Mouse (Mus musculus): Measurements from ENCODE around the gene Lhfpl5. TPM values are rescaled to one million over a fixed set of nuclear protein-coding genes. Genes with fewer than 3 reads are reported as not detected.

Gene Lhfpl5
- polyA plus RNA-seq, 1 experiment, result not detected

GRCm38 (mm10) chr17:28591476-28591875, 16.0 kb downstream of the Lhfpl5 start:
- Histone ChIP-seq H3K27ac (ENCODE audit: insufficient read depth, low read length) (no peak overlapping the region), H3K27me3 (ENCODE audit: control insufficient read depth, insufficient read depth, low read length) (no peaks in the 10 kb centered on the region), H3K36me3 (ENCODE audit: control insufficient read depth, insufficient read depth, low read length) (peaks cover 45% of the 10 kb centered on the region), H3K4me3 (ENCODE audit: extremely low read depth, insufficient read depth, insufficient read length) (no peak overlapping the region), H3K4me1 (ENCODE audit: control insufficient read depth, insufficient read depth, insufficient read length) (no peaks in the 10 kb centered on the region)
- WGBS, result 56% methylated on average over 5 of the region's 5 CpGs
- DNase-seq (ENCODE audit: low read depth in 1 of 2, low spot score in 2 of 2), result no peak
- no peak for TF ChIP-seq CTCF (IDR thresholded peaks at IDR 0.05; ENCODE audit: extremely low read depth, insufficient read depth, insufficient read length, insufficient replicate concordance)
- no peak for TF ChIP-seq POLR2A (IDR thresholded peaks at IDR 0.05; ENCODE audit: low read depth, low read length)

GRCm38 (mm10) chr17:28592998-28593397, 17.6 kb downstream of the Lhfpl5 start:
- H3K27ac ChIP-seq (ENCODE audit: insufficient read depth, low read length), result no peak overlapping the region
- peaks cover 50% of the 10 kb centered on the region for H3K36me3 ChIP-seq (ENCODE audit: control insufficient read depth, insufficient read depth, low read length)
- peak; percentile 41 to 66 for DNase-seq (ENCODE audit: low read depth in 1 of 2, low spot score in 2 of 2)
- no peaks in the 10 kb centered on the region for H3K27me3 ChIP-seq (ENCODE audit: control insufficient read depth, insufficient read depth, low read length)
- TF ChIP-seq POLR2A (IDR thresholded peaks at IDR 0.05; ENCODE audit: low read depth, low read length) (no peak), CTCF (IDR thresholded peaks at IDR 0.05; ENCODE audit: extremely low read depth, insufficient read depth, insufficient read length, insufficient replicate concordance) (peak; percentile 85)
- 19% methylated on average over 4 of the region's 4 CpGs for whole genome bisulfite sequencing
- H3K4me3 ChIP-seq (ENCODE audit: extremely low read depth, insufficient read depth, insufficient read length), result no peak overlapping the region
- H3K4me1 ChIP-seq (ENCODE audit: control insufficient read depth, insufficient read depth, insufficient read length), result no peaks in the 10 kb centered on the region

- TF ChIP-seq POLR2A (IDR thresholded peaks at IDR 0.05; ENCODE audit: low read depth, low read length) (no peak), CTCF (IDR thresholded peaks at IDR 0.05; ENCODE audit: extremely low read depth, insufficient read depth, insufficient read length, insufficient replicate concordance) (no peak)
- no peaks in the 10 kb centered on the region for H3K4me1 ChIP-seq (ENCODE audit: control insufficient read depth, insufficient read depth, insufficient read length)
- no peak overlapping the region for H3K4me3 ChIP-seq (ENCODE audit: extremely low read depth, insufficient read depth, insufficient read length)
- H3K36me3 ChIP-seq (ENCODE audit: control insufficient read depth, insufficient read depth, low read length), result peaks cover 48% of the 10 kb centered on the region
- 77% methylated on average over 4 of the region's 4 CpGs for WGBS
- DNase-seq (ENCODE audit: low read depth in 1 of 2, low spot score in 2 of 2), result no peak
- no peak overlapping the region for H3K27ac ChIP-seq (ENCODE audit: insufficient read depth, low read length)
- H3K27me3 ChIP-seq (ENCODE audit: control insufficient read depth, insufficient read depth, low read length), result no peaks in the 10 kb centered on the region
Measured at GRCm38 (mm10) chr17:28593965-28594364, 18.5 kb downstream of the Lhfpl5 start.

DNA sequence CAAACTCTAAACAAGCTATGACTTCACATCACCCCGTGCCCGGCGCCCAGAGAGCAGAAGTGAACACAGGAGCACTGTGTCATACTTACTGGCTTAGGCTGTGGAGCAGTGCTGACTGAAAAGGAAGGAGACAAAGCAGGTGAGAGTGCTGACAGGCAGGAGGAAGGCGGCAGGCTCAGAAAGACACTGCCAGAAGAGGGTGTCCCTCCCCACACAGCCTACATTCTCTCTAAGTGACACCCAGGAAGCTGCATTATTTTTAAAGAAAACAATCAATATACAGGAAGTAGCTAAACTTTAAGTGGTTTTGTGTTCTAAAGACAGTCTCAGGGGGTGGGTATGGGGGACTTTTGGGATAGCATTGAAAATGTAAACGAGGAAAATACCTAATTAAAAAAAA, 25.3 kb downstream of the Lhfpl5 start:
- Histone ChIP-seq H3K27me3 (ENCODE audit: control insufficient read depth, insufficient read depth, low read length) (no peaks in the 10 kb centered on the region), H3K27ac (ENCODE audit: insufficient read depth, low read length) (no peak overlapping the region), H3K4me3 (ENCODE audit: extremely low read depth, insufficient read depth, insufficient read length) (no peak overlapping the region), H3K4me1 (ENCODE audit: control insufficient read depth, insufficient read depth, insufficient read length) (no peaks in the 10 kb centered on the region), H3K36me3 (ENCODE audit: control insufficient read depth, insufficient read depth, low read length) (peaks cover 44% of the 10 kb centered on the region)
- DNase-seq (ENCODE audit: low read depth in 1 of 2, low spot score in 2 of 2), result no peak
- WGBS, result 90% methylated on average over 5 of the region's 5 CpGs
- TF ChIP-seq CTCF (IDR thresholded peaks at IDR 0.05; ENCODE audit: extremely low read depth, insufficient read depth, insufficient read length, insufficient replicate concordance) (no peak), POLR2A (IDR thresholded peaks at IDR 0.05; ENCODE audit: low read depth, low read length) (no peak)

- Histone ChIP-seq H3K4me3 (ENCODE audit: extremely low read depth, insufficient read depth, insufficient read length) (no peak overlapping the region), H3K36me3 (ENCODE audit: control insufficient read depth, insufficient read depth, low read length) (peaks cover 47% of the 10 kb centered on the region), H3K27ac (ENCODE audit: insufficient read depth, low read length) (no peak overlapping the region), H3K27me3 (ENCODE audit: control insufficient read depth, insufficient read depth, low read length) (no peaks in the 10 kb centered on the region), H3K4me1 (ENCODE audit: control insufficient read depth, insufficient read depth, insufficient read length) (no peaks in the 10 kb centered on the region)
- no peak for DNase-seq (ENCODE audit: low read depth in 1 of 2, low spot score in 2 of 2)
- 83% methylated on average over 9 of the region's 9 CpGs for WGBS
- TF ChIP-seq POLR2A (IDR thresholded peaks at IDR 0.05; ENCODE audit: low read depth, low read length) (no peak), CTCF (IDR thresholded peaks at IDR 0.05; ENCODE audit: extremely low read depth, insufficient read depth, insufficient read length, insufficient replicate concordance) (no peak)
Measured at GRCm38 (mm10) chr17:28601557-28602250, 26.3 kb downstream of the Lhfpl5 start.

DNA sequence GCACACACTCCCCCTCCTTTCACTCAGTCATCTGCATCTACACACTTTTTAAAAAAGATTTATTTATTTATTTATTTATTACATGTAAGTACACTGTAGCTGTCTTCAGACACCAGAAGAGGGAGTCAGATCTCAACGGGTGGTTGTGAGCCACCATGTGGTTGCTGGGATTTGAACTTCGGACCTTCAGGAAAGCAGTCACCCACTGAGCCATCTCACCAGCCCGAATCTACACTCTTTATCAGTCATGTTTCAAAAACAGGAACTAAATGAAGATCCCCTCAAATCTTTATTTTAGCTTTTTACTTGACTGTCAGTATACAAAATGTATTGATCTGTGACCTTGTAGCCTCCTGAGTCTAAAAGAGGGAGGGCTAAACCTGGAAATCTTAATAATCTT, 34.1 kb downstream of the Lhfpl5 start:
- 45% methylated on average over 3 of the region's 3 CpGs for WGBS
- DNase-seq (ENCODE audit: low read depth in 1 of 2, low spot score in 2 of 2), result no peak

GRCm38 (mm10) chr17:28612603-28613002, 37.2 kb downstream of the Lhfpl5 start:
- Histone ChIP-seq H3K4me1 (ENCODE audit: control insufficient read depth, insufficient read depth, insufficient read length) (peaks cover 5% of the 10 kb centered on the region; the same call in 1 of the 2 replicates), H3K4me3 (ENCODE audit: extremely low read depth, insufficient read depth, insufficient read length) (no peak overlapping the region), H3K27me3 (ENCODE audit: control insufficient read depth, insufficient read depth, low read length) (no peaks in the 10 kb centered on the region), H3K36me3 (ENCODE audit: control insufficient read depth, insufficient read depth, low read length) (no peaks in the 10 kb centered on the region; the same call in 1 of the 2 replicates), H3K27ac (ENCODE audit: insufficient read depth, low read length) (peak overlapping the region; percentile 63)
- TF ChIP-seq POLR2A (IDR thresholded peaks at IDR 0.05; ENCODE audit: low read depth, low read length) (no peak), CTCF (IDR thresholded peaks at IDR 0.05; ENCODE audit: extremely low read depth, insufficient read depth, insufficient read length, insufficient replicate concordance) (no peak)
- DNase-seq (ENCODE audit: low read depth in 1 of 2, low spot score in 2 of 2), result peak in 1 of 2 experiments; percentile 63
- WGBS, result 61% methylated on average over 2 of the region's 2 CpGs

More for the DNA sequence above, 34.1 kb downstream of the Lhfpl5 start:
- Histone ChIP-seq H3K4me3 (ENCODE audit: extremely low read depth, insufficient read depth, insufficient read length) (no peak overlapping the region), H3K4me1 (ENCODE audit: control insufficient read depth, insufficient read depth, insufficient read length) (peaks cover 5% of the 10 kb centered on the region; the same call in 1 of the 2 replicates), H3K36me3 (ENCODE audit: control insufficient read depth, insufficient read depth, low read length) (peaks cover 11% of the 10 kb centered on the region), H3K27me3 (ENCODE audit: control insufficient read depth, insufficient read depth, low read length) (no peaks in the 10 kb centered on the region), H3K27ac (ENCODE audit: insufficient read depth, low read length) (no peak overlapping the region)
- TF ChIP-seq CTCF (IDR thresholded peaks at IDR 0.05; ENCODE audit: extremely low read depth, insufficient read depth, insufficient read length, insufficient replicate concordance) (no peak), POLR2A (IDR thresholded peaks at IDR 0.05; ENCODE audit: low read depth, low read length) (no peak)
